Comparison of ENCODE assay signal across 16 mouse cellular contexts in the genomic region with DNA sequence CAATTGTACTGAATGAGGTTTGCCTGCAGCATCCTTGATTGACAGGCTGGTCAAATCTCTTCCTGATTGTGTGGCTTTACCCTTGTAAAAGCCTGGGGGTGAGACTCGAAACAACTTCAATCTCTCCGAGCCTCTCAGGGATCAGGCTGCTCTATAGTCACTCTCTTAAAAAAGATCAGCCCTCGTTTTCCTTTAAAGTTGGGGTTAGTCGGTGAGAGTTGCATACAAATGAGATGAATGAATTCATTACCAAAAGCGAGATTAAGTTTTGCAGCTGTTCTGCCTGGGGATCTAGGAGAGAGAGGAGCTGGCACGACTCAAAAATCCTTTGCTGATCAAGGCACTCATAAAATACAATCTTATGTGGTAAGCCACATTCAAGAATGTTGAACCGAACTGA. TPM values are rescaled to one million over a fixed set of nuclear protein-coding genes. Genes with fewer than 3 reads are reported as not detected.
DNase-seq lines count a peak whose midpoint lies in the region; ATAC-seq and TF ChIP-seq lines count a peak whose summit lies in the region.
"Had no signal": no experiment of that assay in that cellular context is flagged by ENCODE, and none has a peak within 500 bp of the region (broad histone marks: within the 10 kb centered on the region; RNA-seq: fewer than 3 reads in every experiment).

No protein-coding gene starts in this region.

- no peak for DNase-seq in forebrain, embryonic 11.5 days (ENCODE audit: low spot score)
- DNase-seq in forebrain, embryonic 10.5 days (ENCODE audit: extremely low spot score, low spot score) = no peak
- no peak for DNase-seq in limb, embryonic 10.5 days (ENCODE audit: low spot score)
- DNase-seq in forebrain, postnatal 0 days = peak; percentile 25
- DNase-seq in midbrain, postnatal 0 days (ENCODE audit: low spot score) = peak; percentile 37
- DNase-seq in thymus, postnatal 0 days (ENCODE audit: low spot score) = no peak
- DNase-seq: gastrocnemius, postnatal 14 days; kidney, adult 8-10 months; right cerebral cortex, postnatal 4 days had no signal

- ATAC-seq in forebrain, embryonic 11.5 days (replicated peaks; ENCODE audit: low FRiP score) = peak; percentile 73
- peak; percentile 40; the same call in 1 of the 2 replicates for ATAC-seq in limb, embryonic 13.5 days (ENCODE audit: low FRiP score, low read depth)
- peak; percentile 77 for ATAC-seq in forebrain, postnatal 0 days
- ATAC-seq in midbrain, postnatal 0 days (ENCODE audit: low FRiP score) = peak; percentile 56
- no peak for ATAC-seq in granulocyte monocyte progenitor cell, adult 5-6 weeks (replicated peaks; ENCODE audit: poor library complexity, severe bottlenecking)

- H3K36me3 ChIP-seq in forebrain, embryonic 11.5 days (ENCODE audit: control insufficient read depth, insufficient read depth, low read length) = no peaks in the 10 kb centered on the region
- no peaks in the 10 kb centered on the region for H3K36me3 ChIP-seq in forebrain, embryonic 10.5 days (replicated peaks)
- H3K36me3 ChIP-seq in limb, embryonic 13.5 days = no peaks in the 10 kb centered on the region
- no peaks in the 10 kb centered on the region for H3K36me3 ChIP-seq in limb, embryonic 10.5 days
- no peaks in the 10 kb centered on the region for H3K36me3 ChIP-seq in forebrain, postnatal 0 days (ENCODE audit: insufficient read depth)
- no peaks in the 10 kb centered on the region for H3K36me3 ChIP-seq in midbrain, postnatal 0 days (ENCODE audit: insufficient read depth, low read length)
- H3K36me3 ChIP-seq: liver, embryonic 15.5 days; stomach, embryonic 15.5 days had no signal

- H3K27ac ChIP-seq in forebrain, embryonic 11.5 days (ENCODE audit: low read depth, low read length) = no peak overlapping the region
- no peak overlapping the region for H3K27ac ChIP-seq in forebrain, embryonic 10.5 days
- H3K27ac ChIP-seq in limb, embryonic 13.5 days = no peak overlapping the region
- H3K27ac ChIP-seq in limb, embryonic 10.5 days = no peak overlapping the region
- H3K27ac ChIP-seq in forebrain, postnatal 0 days (ENCODE audit: low read depth, low read length) = no peak overlapping the region
- no peak overlapping the region for H3K27ac ChIP-seq in midbrain, postnatal 0 days (ENCODE audit: low read depth, low read length)
- H3K27ac ChIP-seq: liver, embryonic 15.5 days; stomach, embryonic 15.5 days had no signal

- no peaks in the 10 kb centered on the region for H3K4me1 ChIP-seq in forebrain, embryonic 11.5 days (replicated peaks; ENCODE audit: control insufficient read depth, insufficient read depth, low read length)
- H3K4me1 ChIP-seq in forebrain, embryonic 10.5 days = peaks cover 17% of the 10 kb centered on the region
- H3K4me1 ChIP-seq in limb, embryonic 13.5 days = peaks cover 11% of the 10 kb centered on the region
- H3K4me1 ChIP-seq in limb, embryonic 10.5 days = no peaks in the 10 kb centered on the region
- no peaks in the 10 kb centered on the region for H3K4me1 ChIP-seq in forebrain, postnatal 0 days (ENCODE audit: insufficient read depth)
- no peaks in the 10 kb centered on the region for H3K4me1 ChIP-seq in midbrain, postnatal 0 days (ENCODE audit: insufficient read depth, low read length)
- H3K4me1 ChIP-seq: liver, embryonic 15.5 days; stomach, embryonic 15.5 days had no signal

- H3K27me3 ChIP-seq in forebrain, embryonic 11.5 days (ENCODE audit: control insufficient read depth, insufficient read depth, low read length) = no peaks in the 10 kb centered on the region
- H3K27me3 ChIP-seq in forebrain, embryonic 10.5 days (ENCODE audit: poor library complexity, severe bottlenecking) = no peaks in the 10 kb centered on the region
- H3K27me3 ChIP-seq in limb, embryonic 13.5 days = no peaks in the 10 kb centered on the region
- H3K27me3 ChIP-seq in limb, embryonic 10.5 days (ENCODE audit: low read depth, poor library complexity, severe bottlenecking) = no peaks in the 10 kb centered on the region
- no peaks in the 10 kb centered on the region for H3K27me3 ChIP-seq in forebrain, postnatal 0 days (ENCODE audit: insufficient read depth, low read length)
- no peaks in the 10 kb centered on the region for H3K27me3 ChIP-seq in midbrain, postnatal 0 days (ENCODE audit: insufficient read depth, low read length)
- H3K27me3 ChIP-seq: liver, embryonic 15.5 days; stomach, embryonic 15.5 days had no signal

- peak overlapping the region; percentile 9; the same call in 1 of the 2 replicates for H3K4me2 ChIP-seq in forebrain, embryonic 11.5 days (ENCODE audit: low read depth, low read length, severe bottlenecking)
- peak overlapping the region; percentile 7; the same call in 1 of the 2 replicates for H3K4me2 ChIP-seq in limb, embryonic 13.5 days (replicated peaks)
- peak overlapping the region; percentile 20 for H3K4me2 ChIP-seq in forebrain, postnatal 0 days (ENCODE audit: low read depth)
- H3K4me2 ChIP-seq in midbrain, postnatal 0 days (ENCODE audit: low read depth, low read length, poor library complexity, severe bottlenecking) = peak overlapping the region; percentile 5
- H3K4me2 ChIP-seq: liver, embryonic 15.5 days; stomach, embryonic 15.5 days had no signal

- WGBS in forebrain, embryonic 11.5 days = 8% methylated on average over 7 of the region's 7 CpGs
- 9% methylated on average over 7 of the region's 7 CpGs for WGBS in forebrain, embryonic 10.5 days
- 14% methylated on average over 7 of the region's 7 CpGs for WGBS in limb, embryonic 13.5 days
- WGBS in limb, embryonic 10.5 days = 41% methylated on average over 7 of the region's 7 CpGs
- 4% methylated on average over 7 of the region's 7 CpGs for WGBS in forebrain, postnatal 0 days
- 3% methylated on average over 7 of the region's 7 CpGs for WGBS in midbrain, postnatal 0 days

- no peaks in the 10 kb centered on the region for H3K9me3 ChIP-seq in forebrain, embryonic 11.5 days (ENCODE audit: control insufficient read depth, low read length)
- H3K9me3 ChIP-seq in forebrain, embryonic 10.5 days = no peaks in the 10 kb centered on the region
- H3K9me3 ChIP-seq in limb, embryonic 13.5 days = no peaks in the 10 kb centered on the region
- H3K9me3 ChIP-seq in limb, embryonic 10.5 days (replicated peaks) = no peaks in the 10 kb centered on the region
- no peaks in the 10 kb centered on the region for H3K9me3 ChIP-seq in forebrain, postnatal 0 days (ENCODE audit: low read length)
- H3K9me3 ChIP-seq in midbrain, postnatal 0 days (ENCODE audit: low read length) = no peaks in the 10 kb centered on the region
- H3K9me3 ChIP-seq: liver, embryonic 15.5 days; stomach, embryonic 15.5 days had no signal

- no peak for TF ChIP-seq CTCF in forebrain, postnatal 0 days (IDR thresholded peaks at IDR 0.05; ENCODE audit: low read depth)
- no peak for TF ChIP-seq CTCF in midbrain, postnatal 0 days (IDR thresholded peaks at IDR 0.05)

- H3K4me3 ChIP-seq in forebrain, embryonic 11.5 days (ENCODE audit: low read depth, low read length) = no peak overlapping the region
- H3K4me3 ChIP-seq in forebrain, embryonic 10.5 days = no peak overlapping the region
- H3K4me3 ChIP-seq in limb, embryonic 13.5 days = no peak overlapping the region
- H3K4me3 ChIP-seq in limb, embryonic 10.5 days = no peak overlapping the region
- H3K4me3 ChIP-seq in forebrain, postnatal 0 days (ENCODE audit: low read depth, low read length) = no peak overlapping the region
- H3K4me3 ChIP-seq in midbrain, postnatal 0 days (ENCODE audit: low read depth, low read length) = no peak overlapping the region; the same call in 1 of the 2 replicates
- H3K4me3 ChIP-seq: liver, embryonic 15.5 days; stomach, embryonic 15.5 days had no signal

- no peak overlapping the region for H3K9ac ChIP-seq in forebrain, embryonic 11.5 days (ENCODE audit: low read length)
- no peak overlapping the region for H3K9ac ChIP-seq in limb, embryonic 13.5 days
- H3K9ac ChIP-seq in forebrain, postnatal 0 days = no peak overlapping the region
- 0 out of 2 replicates have a peak overlapping the region, but pooled peaks have one; percentile 33 for H3K9ac ChIP-seq in midbrain, postnatal 0 days (replicated peaks; ENCODE audit: low read length, poor library complexity, severe bottlenecking)
- H3K9ac ChIP-seq: liver, embryonic 15.5 days; stomach, embryonic 15.5 days had no signal

RNA-seq across cellular contexts. Expression of gene 4930583I09Rik, which starts 1.0 kb away (rescaled TPM):
- polyA plus RNA-seq in forebrain, embryonic 11.5 days (2014; fragmentation: Nextera tagmentation; extraction: Ambion mirVana) = not detected in 2 replicates
- not detected in 2 replicates for polyA plus RNA-seq in forebrain, embryonic 10.5 days (2016; fragmentation: Nextera tagmentation; extraction: Ambion mirVana)
- not detected in 2 replicates for polyA plus RNA-seq in limb, embryonic 13.5 days (2015; fragmentation: Nextera tagmentation; extraction: Ambion mirVana)
- polyA plus RNA-seq in limb, embryonic 10.5 days (2016; fragmentation: Nextera tagmentation; extraction: Ambion mirVana) = not detected in 2 replicates
- total RNA-seq in forebrain, postnatal 0 days (2014; rRNA removed) = not detected in 2 replicates
- polyA plus RNA-seq in forebrain, postnatal 0 days (2015; fragmentation: Nextera tagmentation; extraction: Ambion mirVana) = not detected in 2 replicates
- not detected in 2 replicates for total RNA-seq in midbrain, postnatal 0 days (2014; rRNA removed)
- polyA plus RNA-seq in midbrain, postnatal 0 days (2015; fragmentation: Nextera tagmentation; extraction: Ambion mirVana) = not detected in 2 replicates
- total RNA-seq in granulocyte monocyte progenitor cell, adult 5-6 weeks (2014; fragmentation: Nextera tagmentation) = not detected in 2 replicates
- not detected in 2 replicates for total RNA-seq in granulocyte monocyte progenitor cell, adult 5-6 weeks (2017)
- polyA plus RNA-seq in thymus, postnatal 0 days (2015; fragmentation: Nextera tagmentation; extraction: Ambion mirVana) = not detected in 2 replicates
- total RNA-seq: gastrocnemius, postnatal 14 days; megakaryocyte-erythroid progenitor cell, adult 5-6 weeks had no signal
- polyA plus RNA-seq: cortical plate, adult 2 months; heart, embryonic 14.5 days; liver, embryonic 15.5 days; stomach, embryonic 15.5 days had no signal

Comparison
In these comparisons a context has a peak if more than half of its experiments do, and no peak if none do; other contexts are left out.
1. DNase-seq: peak in forebrain, postnatal 0 days (single experiment) and midbrain, postnatal 0 days (single experiment); none in forebrain, embryonic 11.5 days (single experiment), forebrain, embryonic 10.5 days (single experiment), limb, embryonic 10.5 days (single experiment) and thymus, postnatal 0 days (single experiment).
2. Peak in every context shown above with its lines, with median percentiles within 50 percentile points of each other: H3K4me2 ChIP-seq.